Mouse (Mus musculus): ENCODE results near the gene Uhmk1. TPM values are rescaled to one million over a fixed set of nuclear protein-coding genes. Genes with fewer than 3 reads are reported as not detected.

Uhmk1 gene
- polyA plus RNA-seq, 1 experiment = 0.74 TPM

GRCm38 (mm10) chr1:170214383-170214756 is 827 bp downstream of the Uhmk1 start:
- H3K36me3 ChIP-seq (replicated peaks; ENCODE audit: low read length) = peaks cover 32% of the 10 kb centered on the region
- H3K9me3 ChIP-seq = no peaks in the 10 kb centered on the region
- TF ChIP-seq FLI1 (IDR thresholded peaks at IDR 0.05; ENCODE audit: low read length) = no peak
- no peak for TF ChIP-seq GATA1 (IDR thresholded peaks at IDR 0.05; ENCODE audit: borderline replicate concordance, low read length)
- H3K4me1 ChIP-seq = peaks cover 12% of the 10 kb centered on the region; the same call in 1 of the 2 replicates
- no peaks in the 10 kb centered on the region for H3K27me3 ChIP-seq (replicated peaks)
- peak overlapping the region; percentile 97 for H3K4me3 ChIP-seq (replicated peaks)

GRCm38 (mm10) chr1:170213181-170213879 is 1.9 kb downstream of the Uhmk1 start:
- H3K9me3 ChIP-seq = no peaks in the 10 kb centered on the region
- peaks cover 42% of the 10 kb centered on the region for H3K36me3 ChIP-seq (replicated peaks; ENCODE audit: low read length)
- peaks cover 12% of the 10 kb centered on the region; the same call in 1 of the 2 replicates for H3K4me1 ChIP-seq
- H3K27me3 ChIP-seq (replicated peaks) = no peaks in the 10 kb centered on the region
- TF ChIP-seq FLI1 (IDR thresholded peaks at IDR 0.05; ENCODE audit: low read length) (no peak), GATA1 (IDR thresholded peaks at IDR 0.05; ENCODE audit: borderline replicate concordance, low read length) (no peak)
- H3K4me3 ChIP-seq (replicated peaks) = no peak overlapping the region

DNA sequence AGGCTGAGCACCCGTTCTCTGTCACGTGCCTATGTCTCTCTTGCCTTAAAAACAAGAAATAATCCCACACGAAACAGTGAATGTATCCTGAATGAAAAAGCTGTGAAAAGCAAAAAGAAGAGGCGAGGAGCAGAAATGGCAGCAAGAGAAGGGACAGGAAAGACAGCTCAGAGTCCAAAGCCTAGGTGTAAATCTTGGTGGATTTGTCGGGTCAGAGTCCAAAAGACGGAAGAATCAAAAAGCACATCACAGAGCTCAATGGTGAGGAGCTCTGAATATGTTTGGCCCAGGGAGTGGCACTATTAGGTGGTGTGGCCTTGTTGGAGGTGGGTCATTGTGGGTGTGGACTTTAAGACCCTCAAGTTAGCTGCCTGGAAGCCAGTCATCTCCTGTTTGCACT is 8.8 kb downstream of the Uhmk1 start:
- H3K4me3 ChIP-seq (replicated peaks) = no peak overlapping the region
- H3K27me3 ChIP-seq (replicated peaks) = no peaks in the 10 kb centered on the region
- no peak for TF ChIP-seq FLI1 (IDR thresholded peaks at IDR 0.05; ENCODE audit: low read length)
- TF ChIP-seq GATA1 (IDR thresholded peaks at IDR 0.05; ENCODE audit: borderline replicate concordance, low read length) = no peak
- H3K9me3 ChIP-seq = 0 out of 2 replicates have a peak, but pooled peaks cover 2% of the 10 kb centered on the region
- H3K36me3 ChIP-seq (replicated peaks; ENCODE audit: low read length) = peaks cover 97% of the 10 kb centered on the region
- H3K4me1 ChIP-seq = 0 out of 2 replicates have a peak, but pooled peaks cover 4% of the 10 kb centered on the region

- TF ChIP-seq FLI1 (IDR thresholded peaks at IDR 0.05; ENCODE audit: low read length) (no peak), GATA1 (IDR thresholded peaks at IDR 0.05; ENCODE audit: borderline replicate concordance, low read length) (no peak)
- Histone ChIP-seq H3K27me3 (replicated peaks) (no peaks in the 10 kb centered on the region), H3K4me3 (replicated peaks) (no peak overlapping the region), H3K4me1 (0 out of 2 replicates have a peak, but pooled peaks cover 7% of the 10 kb centered on the region), H3K9me3 (no peaks in the 10 kb centered on the region), H3K36me3 (replicated peaks; ENCODE audit: low read length) (peaks cover 98% of the 10 kb centered on the region)
Measured at GRCm38 (mm10) chr1:170200379-170200778, 14.8 kb downstream of the Uhmk1 start.

GRCm38 (mm10) chr1:170196211-170196610 is 19.0 kb downstream of the Uhmk1 start:
- H3K27me3 ChIP-seq (replicated peaks) = no peaks in the 10 kb centered on the region
- H3K9me3 ChIP-seq = no peaks in the 10 kb centered on the region
- no peak for TF ChIP-seq FLI1 (IDR thresholded peaks at IDR 0.05; ENCODE audit: low read length)
- no peak for TF ChIP-seq GATA1 (IDR thresholded peaks at IDR 0.05; ENCODE audit: borderline replicate concordance, low read length)
- no peak overlapping the region for H3K4me3 ChIP-seq (replicated peaks)
- H3K36me3 ChIP-seq (replicated peaks; ENCODE audit: low read length) = peaks cover 95% of the 10 kb centered on the region
- 0 out of 2 replicates have a peak, but pooled peaks cover 3% of the 10 kb centered on the region for H3K4me1 ChIP-seq

DNA sequence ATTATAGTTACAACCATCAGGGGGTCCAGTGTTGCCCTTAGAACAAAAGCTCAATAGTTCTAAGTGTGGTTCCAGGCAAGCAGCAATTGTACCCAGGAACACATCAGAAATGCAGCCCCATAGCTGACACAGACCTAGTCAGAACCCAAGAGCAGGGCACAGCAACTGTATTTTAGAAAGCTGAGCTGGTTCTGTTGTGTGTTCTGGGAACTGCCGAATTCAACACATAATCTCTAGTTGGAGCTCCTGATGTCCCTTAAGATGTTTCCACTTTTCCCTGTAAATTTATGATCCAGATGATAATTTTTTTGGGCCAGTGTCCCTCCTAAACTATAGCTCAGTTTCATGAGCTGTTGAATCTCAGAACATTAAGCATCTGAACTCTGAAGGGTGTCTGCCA is 23.3 kb downstream of the Uhmk1 start:
- TF ChIP-seq FLI1 (IDR thresholded peaks at IDR 0.05; ENCODE audit: low read length) (no peak), GATA1 (IDR thresholded peaks at IDR 0.05; ENCODE audit: borderline replicate concordance, low read length) (no peak)
- Histone ChIP-seq H3K4me1 (peaks cover 8% of the 10 kb centered on the region), H3K36me3 (replicated peaks; ENCODE audit: low read length) (peaks cover 56% of the 10 kb centered on the region), H3K27me3 (replicated peaks) (no peaks in the 10 kb centered on the region), H3K9me3 (no peaks in the 10 kb centered on the region), H3K4me3 (replicated peaks) (no peak overlapping the region)

DNA sequence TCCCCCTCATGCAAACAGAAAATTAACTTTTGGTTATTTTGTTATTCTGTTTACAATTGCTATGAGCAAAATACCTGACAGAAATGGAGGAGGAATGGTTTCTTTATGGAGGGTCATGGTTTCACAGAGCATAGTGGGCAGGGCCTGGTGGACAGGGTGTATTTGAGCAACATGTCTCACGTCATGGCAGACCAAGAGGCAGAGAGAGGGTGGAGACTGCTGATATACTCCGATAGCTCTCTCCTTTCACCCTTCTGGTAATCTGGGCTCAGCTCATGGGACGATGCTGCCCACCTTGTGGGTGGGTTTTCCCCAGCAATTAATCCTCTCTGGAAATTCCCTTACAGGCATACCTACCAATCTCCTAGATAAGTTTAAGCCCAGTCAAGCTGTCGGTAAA is 25.0 kb downstream of the Uhmk1 start:
- Histone ChIP-seq H3K27me3 (replicated peaks) (no peaks in the 10 kb centered on the region), H3K4me1 (peaks cover 10% of the 10 kb centered on the region), H3K36me3 (replicated peaks; ENCODE audit: low read length) (peaks cover 39% of the 10 kb centered on the region), H3K4me3 (replicated peaks) (no peak overlapping the region), H3K9me3 (peaks cover 7% of the 10 kb centered on the region)
- TF ChIP-seq GATA1 (IDR thresholded peaks at IDR 0.05; ENCODE audit: borderline replicate concordance, low read length) (no peak), FLI1 (IDR thresholded peaks at IDR 0.05; ENCODE audit: low read length) (no peak)

DNA sequence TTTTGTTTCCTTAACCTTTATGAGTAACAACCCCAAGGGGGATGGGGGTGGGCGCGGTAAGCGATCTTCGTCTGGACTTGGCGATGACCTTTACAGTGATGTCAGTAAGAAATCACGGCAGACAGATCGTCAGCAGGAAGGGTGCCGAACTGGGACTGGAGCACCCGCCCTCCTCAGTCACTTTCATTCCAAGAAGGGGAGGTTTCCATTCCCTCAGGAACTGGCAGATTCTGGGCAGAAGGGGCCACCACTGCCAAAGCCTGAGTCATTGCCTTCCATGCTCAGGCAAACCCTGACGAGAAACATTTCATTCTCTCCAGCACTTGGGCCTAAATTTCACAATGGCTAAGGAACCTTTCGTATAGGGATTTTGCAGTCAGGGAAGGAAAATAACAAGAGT is 26.6 kb downstream of the Uhmk1 start:
- H3K4me1 ChIP-seq = peaks cover 17% of the 10 kb centered on the region
- peaks cover 7% of the 10 kb centered on the region for H3K9me3 ChIP-seq
- no peaks in the 10 kb centered on the region for H3K27me3 ChIP-seq (replicated peaks)
- TF ChIP-seq GATA1 (IDR thresholded peaks at IDR 0.05; ENCODE audit: borderline replicate concordance, low read length) = no peak
- TF ChIP-seq FLI1 (IDR thresholded peaks at IDR 0.05; ENCODE audit: low read length) = no peak
- H3K36me3 ChIP-seq (replicated peaks; ENCODE audit: low read length) = peaks cover 23% of the 10 kb centered on the region
- H3K4me3 ChIP-seq (replicated peaks) = no peak overlapping the region

DNA sequence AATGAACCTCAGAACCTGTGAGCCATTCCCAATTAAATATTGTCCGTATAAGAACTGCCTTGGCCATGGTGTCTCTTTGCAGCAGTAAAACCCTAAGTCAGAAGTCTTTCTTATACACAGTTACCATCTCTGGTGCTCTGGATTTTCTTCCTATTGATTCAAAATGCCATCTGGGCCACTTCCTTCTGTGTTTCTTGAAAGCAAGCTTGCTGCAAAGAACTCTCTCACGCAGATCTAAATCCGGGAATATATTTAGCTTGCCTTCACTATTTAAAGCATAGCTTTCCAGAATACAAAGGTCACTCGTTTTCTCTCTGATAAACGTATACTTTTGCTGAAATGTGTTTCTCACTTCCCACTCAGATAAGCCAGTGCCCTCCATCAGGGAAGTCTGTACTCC is 28.7 kb downstream of the Uhmk1 start:
- Histone ChIP-seq H3K9me3 (peaks cover 7% of the 10 kb centered on the region), H3K36me3 (replicated peaks; ENCODE audit: low read length) (peaks cover 6% of the 10 kb centered on the region)
- TF ChIP-seq FLI1 (IDR thresholded peaks at IDR 0.05; ENCODE audit: low read length) = no peak
- TF ChIP-seq GATA1 (IDR thresholded peaks at IDR 0.05; ENCODE audit: borderline replicate concordance, low read length) = no peak

GRCm38 (mm10) chr1:170185137-170185536 is 30.1 kb downstream of the Uhmk1 start:
- H3K4me1 ChIP-seq = peaks cover 17% of the 10 kb centered on the region
- H3K4me3 ChIP-seq (replicated peaks) = no peak overlapping the region
- no peaks in the 10 kb centered on the region for H3K36me3 ChIP-seq (replicated peaks; ENCODE audit: low read length)
- no peaks in the 10 kb centered on the region for H3K27me3 ChIP-seq (replicated peaks)
- H3K9me3 ChIP-seq = peaks cover 7% of the 10 kb centered on the region
- TF ChIP-seq FLI1 (IDR thresholded peaks at IDR 0.05; ENCODE audit: low read length) (no peak), GATA1 (IDR thresholded peaks at IDR 0.05; ENCODE audit: borderline replicate concordance, low read length) (no peak)

More for the DNA sequence above, 28.7 kb downstream of the Uhmk1 start:
- Histone ChIP-seq H3K4me1 (peaks cover 17% of the 10 kb centered on the region), H3K4me3 (replicated peaks) (no peak overlapping the region), H3K27me3 (replicated peaks) (no peaks in the 10 kb centered on the region)
